Mouse (Mus musculus) yolk sac, embryonic 10.5 days (tissue): ENCODE data around the gene Cbx3.

Source experiments
- DNase-seq: peaks from one replicate; pipeline ENCODE4 v3.0.0-alpha.2; 2017; ENCODE audit warnings: low spot score

Cbx3 gene

DNA sequence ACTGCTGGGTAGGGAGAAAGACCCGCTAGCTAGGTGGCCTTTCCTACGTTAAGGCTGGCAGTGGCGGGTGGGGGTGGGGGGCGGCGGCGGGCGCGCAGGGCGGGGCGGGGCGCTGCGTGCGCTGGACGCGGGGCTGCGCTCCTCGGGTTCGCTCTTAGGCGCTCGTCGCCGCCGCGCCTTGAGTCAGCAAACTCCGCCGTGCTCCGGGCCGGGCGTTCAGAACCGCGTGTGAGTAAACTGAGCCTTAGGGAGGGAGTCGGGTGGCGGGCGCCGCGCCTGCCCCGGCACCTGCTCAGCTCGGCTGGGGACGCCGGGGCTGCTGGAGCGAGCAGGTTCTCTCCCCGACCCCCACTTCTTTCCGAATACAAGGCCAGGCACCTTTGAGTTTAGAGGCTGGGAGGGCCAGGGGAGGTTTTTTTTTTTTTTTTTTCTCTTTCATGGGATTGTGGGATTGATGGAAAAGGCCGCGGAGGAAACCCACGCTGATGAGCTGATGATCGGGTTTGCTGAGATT, 53.7 kb downstream of the Cbx3 start, which contains the start of gene Snx10:
Gene Snx10, plus strand, starts transcription at position 95 of the 514 bp plus-strand sequence.
- peak; percentile 66 for DNase-seq

DNA sequence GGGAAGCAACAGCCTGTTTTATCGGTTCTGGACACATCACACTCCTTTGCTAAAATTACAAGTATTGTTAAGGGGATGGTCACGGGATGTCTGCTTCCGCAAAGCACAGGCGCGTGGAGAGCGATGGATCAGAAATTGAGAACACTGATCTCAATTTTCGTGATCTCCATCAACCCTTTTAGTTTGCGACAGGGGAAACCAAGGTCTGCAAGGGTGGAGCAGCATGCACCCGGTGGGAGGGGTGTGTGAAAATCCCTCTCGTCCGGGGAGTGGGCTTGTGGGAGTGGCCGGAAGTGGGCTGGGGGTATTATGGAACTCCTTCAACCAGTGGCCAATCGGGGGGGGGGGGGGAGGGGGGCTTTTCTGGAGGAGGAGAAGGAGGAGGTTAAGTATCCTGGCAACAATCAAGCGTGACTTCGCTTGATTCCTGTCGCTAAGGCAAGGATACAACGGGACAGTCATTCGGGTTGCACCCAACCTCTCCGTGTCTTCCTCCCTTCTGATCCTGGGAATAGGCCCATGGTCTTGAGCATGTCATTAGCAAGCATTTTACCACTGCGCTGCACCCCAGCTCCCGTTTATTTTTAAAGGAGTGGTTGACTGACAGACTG, 54.3 kb downstream of the Cbx3 start:
- DNase-seq, result peak; percentile 84

DNA sequence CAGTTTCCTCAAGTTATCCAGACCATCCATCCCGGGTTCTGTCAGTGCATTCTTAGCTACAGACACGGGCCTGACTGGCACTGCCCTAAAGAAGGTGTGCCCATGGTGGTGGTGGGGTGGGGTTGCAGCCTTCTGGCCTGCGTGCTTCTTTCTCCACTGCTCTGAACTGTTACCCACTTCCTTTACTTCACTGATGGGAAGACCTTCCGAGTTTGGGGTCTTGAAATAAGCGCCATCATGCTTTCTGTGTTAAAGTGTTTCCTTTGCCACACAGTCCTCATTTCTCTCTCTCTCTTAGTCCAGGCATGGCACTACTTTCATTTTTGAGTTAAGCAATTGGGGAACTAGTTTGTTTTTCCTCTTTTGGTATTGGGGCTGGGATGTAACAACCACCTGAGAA, 54.8 kb downstream of the Cbx3 start:
- DNase-seq, result no peak

DNA sequence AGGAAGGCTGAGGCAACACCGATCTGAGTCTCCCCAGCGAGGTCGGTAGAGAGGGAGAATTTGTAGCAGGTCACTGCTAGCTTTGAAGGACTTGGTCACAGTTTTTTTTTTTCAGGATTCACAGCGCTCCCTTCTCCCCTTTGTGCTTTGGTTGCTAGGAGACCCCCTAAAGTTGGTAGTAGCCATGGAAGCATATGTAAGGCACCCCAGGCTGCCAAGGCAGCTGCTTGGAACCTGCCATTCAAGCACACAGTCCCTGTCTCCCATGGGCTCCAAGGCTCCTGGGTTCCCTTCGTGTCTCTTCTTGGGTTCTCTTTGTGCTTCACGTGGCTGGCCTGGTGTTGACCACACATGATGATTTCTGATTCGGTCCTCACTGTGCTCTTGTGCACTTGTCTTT, 59.3 kb downstream of the Cbx3 start:
- no peak for DNase-seq
